Mouse (Mus musculus): ENCODE data around the gene Meltf. TPM values are rescaled to one million over a fixed set of nuclear protein-coding genes. Genes with fewer than 3 reads are reported as not detected.
A peak's percentile ranks its signal among the peaks of the same experiment; 100 is the strongest.
"Not testable (repeated sequence)": the region's sequence is repeated elsewhere in the genome, so short reads cannot be mapped to it uniquely, and the experiment has no call there.

Gene Meltf
- total RNA-seq, 2 experiments from 2014 or later: not detected

GRCm38 (mm10) chr16:31933751-31934549 lies 55.3 kb downstream of the Meltf start, which contains the start of gene Pigz:
Pigz (plus strand) TSS chr16:31933851.
- DNase-seq: peak; percentile 70 to 71

- DNase-seq: no peak
These were observed 56.0 kb downstream of the Meltf start for GRCm38 (mm10) chr16:31934550-31935010.

GRCm38 (mm10) chr16:31935091-31935979 lies 56.7 kb downstream of the Meltf start:
- no peak for DNase-seq

GRCm38 (mm10) chr16:31936568-31936967 lies 58.0 kb downstream of the Meltf start:
- DNase-seq: no peak

- DNase-seq: no peak
These were observed 60.2 kb downstream of the Meltf start for GRCm38 (mm10) chr16:31938856-31939255.

GRCm38 (mm10) chr16:31940586-31940985 lies 62.0 kb downstream of the Meltf start:
- no peak for DNase-seq

- peak; percentile 78 to 89 for DNase-seq
These were observed 65.4 kb downstream of the Meltf start for GRCm38 (mm10) chr16:31943980-31944379.

GRCm38 (mm10) chr16:31944698-31945255 lies 66.2 kb downstream of the Meltf start:
- no peak for DNase-seq

GRCm38 (mm10) chr16:31945372-31945771 lies 66.8 kb downstream of the Meltf start:
- DNase-seq: no peak

GRCm38 (mm10) chr16:31945986-31946385 lies 67.4 kb downstream of the Meltf start:
- not testable (repeated sequence) for DNase-seq

GRCm38 (mm10) chr16:31947333-31947732 lies 68.7 kb downstream of the Meltf start:
- DNase-seq: no peak

GRCm38 (mm10) chr16:31947901-31948316 lies 69.3 kb downstream of the Meltf start:
- DNase-seq: no peak

- DNase-seq: peak; percentile 98
These were observed 69.8 kb downstream of the Meltf start, which contains the start of the genes 0610012G03Rik and Ncbp2 for GRCm38 (mm10) chr16:31948345-31948774. 0610012G03Rik (minus strand) TSS chr16:31948494. Ncbp2 (plus strand) TSS chr16:31948513.

Other genes with a start within 250 kb of the Meltf start
- gene Dlg1, start 215.4 kb upstream of the Meltf start, total RNA-seq (2021): 100 to 1,000 TPM in 1 of 2 experiments, 10 to 100 TPM in 1; 88.5 to 105 TPM
- gene Pigz, start 55.0 kb downstream of the Meltf start, total RNA-seq (2021): 1 to 10 TPM in 1 of 2 experiments, under 1 TPM in 1; 0.23 to 1.0 TPM
- 10 to 100 TPM; 42.0 to 42.9 TPM for gene 0610012G03Rik, start 69.7 kb downstream of the Meltf start, total RNA-seq (2021)
- 10 to 100 TPM; 52.8 to 57.9 TPM for gene Ncbp2, start 69.7 kb downstream of the Meltf start, total RNA-seq (2021)
- 10 to 100 TPM; 21.6 to 25.6 TPM for gene Senp5, start 124.5 kb downstream of the Meltf start, total RNA-seq (2021)
- gene Pak2, start 200.5 kb downstream of the Meltf start, total RNA-seq (2021): 10 to 100 TPM; 57.5 to 67.9 TPM
- 10 to 100 TPM; 25.9 to 34.1 TPM for gene Pigx, start 220.9 kb downstream of the Meltf start, total RNA-seq (2021)
- gene Cep19, start 221.0 kb downstream of the Meltf start, total RNA-seq (2021): 10 to 100 TPM; 11.7 to 12.6 TPM